Mouse (Mus musculus) thymus, postnatal 25 days (tissue): ENCODE measurements at regions not wholly inside any gene's neighbourhood (a gene's known extent, or its start where the extent isn't known, plus 50 kb on each side); places are given as distances from the start of the nearest gene placed in this dataset.

Experiments
- DNase-seq: peaks from one replicate; pipeline ENCODE4 v3.0.0; 2022

- no peak for DNase-seq
Measured at GRCm38 (mm10) chr7:73294399-73294798, 80.9 kb upstream of the Rgma start.

- DNase-seq = no peak
Measured at GRCm38 (mm10) chr7:73302501-73302900, 72.8 kb upstream of the Rgma start.

GRCm38 (mm10) chr7:73303818-73304217 is 71.5 kb upstream of the Rgma start:
- no peak for DNase-seq

- DNase-seq = no peak
Measured at GRCm38 (mm10) chr7:73304799-73305198, 70.5 kb upstream of the Rgma start.

GRCm38 (mm10) chr7:73305286-73305975 is 69.9 kb upstream of the Rgma start:
- no peak for DNase-seq

- DNase-seq = no peak
Measured at GRCm38 (mm10) chr7:73306296-73306695, 69.0 kb upstream of the Rgma start.

- DNase-seq = no peak
Measured at GRCm38 (mm10) chr7:73306728-73307127, 68.6 kb upstream of the Rgma start.

DNA sequence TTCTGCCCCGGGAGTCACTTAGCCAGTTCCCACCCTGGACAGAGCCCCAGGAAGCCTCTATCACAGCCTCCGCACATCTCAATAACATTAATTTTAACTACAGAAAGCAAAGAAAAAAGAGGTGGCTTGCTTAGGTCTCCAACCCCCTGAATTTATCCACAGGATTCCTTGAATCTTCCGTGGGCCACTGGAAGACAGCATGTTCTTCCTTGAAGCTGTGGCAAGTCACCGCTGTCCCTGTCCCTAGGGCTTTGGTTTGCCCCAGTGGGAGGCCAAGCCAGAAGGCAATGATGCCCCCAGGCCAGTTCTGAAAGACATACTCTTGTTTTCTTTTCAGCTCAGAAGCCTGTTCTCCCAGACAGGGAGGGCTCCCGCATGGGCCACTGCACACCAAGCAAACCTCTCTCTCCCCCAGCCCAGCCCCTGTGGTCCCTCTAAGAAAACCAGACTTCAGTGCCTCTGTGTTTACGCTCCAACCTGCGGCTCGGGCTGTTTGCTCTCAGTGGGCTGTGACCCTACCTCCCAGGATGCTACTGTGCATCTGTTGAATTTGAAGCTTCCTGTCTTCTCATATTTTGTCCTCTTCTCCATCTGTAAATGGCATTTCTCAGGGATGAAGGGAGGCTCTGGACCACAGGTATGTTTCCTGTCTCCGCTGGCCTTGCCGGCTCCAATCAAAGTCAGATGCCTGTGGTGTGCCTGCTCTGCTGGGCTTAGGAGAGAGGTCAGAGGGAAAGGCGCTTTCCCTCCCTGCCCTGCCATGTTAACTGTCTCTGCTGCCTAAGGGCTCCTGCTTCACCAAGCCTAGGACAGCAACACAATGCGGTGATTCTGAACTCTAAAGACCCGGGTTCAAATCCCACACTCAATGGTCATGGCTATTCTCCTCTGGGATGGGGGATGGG is 67.5 kb upstream of the Rgma start:
- DNase-seq = no peak

- no peak for DNase-seq
Measured at GRCm38 (mm10) chr7:73308981-73309380, 66.3 kb upstream of the Rgma start.

DNA sequence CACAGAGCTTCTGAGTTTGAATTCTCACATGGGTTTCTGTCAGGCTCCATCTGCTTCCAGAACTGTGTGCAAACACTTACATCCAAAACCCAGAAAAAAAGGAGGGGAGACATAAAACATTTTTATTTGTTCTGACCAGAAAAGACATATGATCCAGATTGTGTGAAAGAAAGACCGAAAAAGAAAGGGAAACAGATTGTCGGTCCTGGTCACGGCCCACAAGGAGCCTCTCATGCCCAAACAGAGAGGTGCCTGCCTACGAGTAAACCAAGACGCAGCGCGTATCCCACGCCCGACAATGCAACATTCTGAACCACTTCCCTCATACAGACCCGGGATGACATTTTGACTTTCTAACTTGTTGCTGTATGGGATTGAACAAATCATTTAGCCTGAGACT is 65.3 kb upstream of the Rgma start:
- no peak for DNase-seq

DNA sequence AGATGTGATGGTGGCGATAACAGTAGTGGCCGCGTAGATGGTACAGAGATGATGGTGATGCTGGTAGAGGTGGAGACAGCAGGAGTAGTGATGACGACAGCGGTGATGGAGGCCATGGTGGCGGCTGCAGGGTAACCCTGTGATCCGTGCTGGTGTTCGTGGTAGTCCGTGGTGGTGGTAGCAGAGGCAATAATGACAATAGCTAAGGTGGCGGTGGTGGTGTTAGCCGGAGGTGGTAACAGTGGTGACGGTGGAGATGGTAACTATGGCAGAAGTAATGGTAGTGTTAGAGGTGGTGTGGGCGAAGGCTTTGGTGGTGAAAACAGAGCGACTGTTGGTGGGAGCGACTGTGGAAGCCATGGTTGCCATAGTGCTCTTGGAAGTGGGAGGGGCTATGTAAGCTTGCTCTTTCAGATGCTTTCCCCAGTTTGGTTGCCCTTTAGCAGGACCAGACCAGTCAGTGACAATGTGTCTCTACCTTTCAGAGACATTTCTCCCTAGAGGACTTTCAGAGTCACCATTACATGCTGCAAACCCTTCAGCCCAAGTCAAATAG is 64.7 kb upstream of the Rgma start:
- DNase-seq = no peak

GRCm38 (mm10) chr7:73315555-73315954 is 59.8 kb upstream of the Rgma start:
- DNase-seq = no peak

- no peak for DNase-seq
Measured at GRCm38 (mm10) chr7:73317574-73317973, 57.7 kb upstream of the Rgma start.

DNA sequence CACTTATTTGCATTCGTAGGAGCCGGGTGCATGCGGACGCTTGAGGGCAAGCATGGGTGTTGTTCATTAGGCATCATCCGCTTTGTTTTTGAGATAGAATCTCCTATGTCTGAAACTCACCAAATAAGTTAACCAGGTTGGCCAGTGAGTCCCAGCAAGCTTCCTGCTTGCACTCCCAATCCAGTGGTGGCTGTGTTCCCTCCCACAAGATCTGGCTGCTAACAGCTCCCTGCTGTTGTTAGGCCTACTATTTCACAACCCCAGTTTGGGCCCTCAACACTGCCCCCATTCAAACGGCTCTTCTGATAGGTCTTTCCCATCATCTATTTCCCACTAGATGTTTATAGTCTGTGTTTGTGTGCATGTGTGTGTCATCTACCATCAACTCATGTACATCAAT is 56.3 kb upstream of the Rgma start:
- DNase-seq = no peak

DNA sequence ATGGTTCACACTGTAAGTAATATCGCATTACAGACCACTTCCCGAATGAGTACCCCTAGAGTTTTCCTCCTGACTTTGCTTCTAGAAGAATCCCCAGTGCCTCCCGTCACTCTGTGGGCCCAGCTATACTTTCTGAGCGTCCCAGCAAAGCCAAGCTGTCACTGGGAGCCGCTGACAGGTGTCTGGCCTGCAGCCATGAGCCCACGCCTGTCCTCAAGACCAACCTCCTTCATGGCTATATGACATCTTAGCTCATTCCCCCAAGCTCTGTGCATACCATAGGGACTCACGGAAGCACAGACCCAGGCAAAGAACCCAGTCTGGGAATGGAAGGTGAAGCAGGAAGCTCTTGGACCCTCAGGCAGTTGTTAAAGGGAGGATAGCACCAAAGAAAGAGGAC is 55.3 kb upstream of the Rgma start:
- DNase-seq = no peak

- no peak for DNase-seq
Measured at GRCm38 (mm10) chr7:73322466-73323151, 52.7 kb upstream of the Rgma start.

DNA sequence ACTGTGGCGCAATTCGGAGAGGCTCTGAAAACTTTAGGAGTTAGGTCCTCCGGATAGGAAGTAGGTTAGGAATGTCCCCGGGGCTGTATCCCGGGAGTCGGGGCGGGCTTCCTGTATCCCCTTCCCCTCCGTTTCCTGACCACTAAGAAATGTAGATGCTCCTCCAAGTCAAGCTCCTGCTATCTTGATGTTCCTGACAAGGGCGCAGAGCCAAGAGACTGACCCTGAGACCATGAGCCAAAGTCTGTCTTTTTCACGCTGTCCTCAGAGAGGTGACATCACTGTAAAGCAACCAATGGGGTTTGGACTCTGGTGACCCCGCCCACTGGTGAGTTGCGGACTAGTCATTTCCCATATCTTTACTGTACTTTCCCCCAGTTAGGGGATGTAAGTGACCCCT is 51.8 kb upstream of the Rgma start:
- DNase-seq = no peak

DNA sequence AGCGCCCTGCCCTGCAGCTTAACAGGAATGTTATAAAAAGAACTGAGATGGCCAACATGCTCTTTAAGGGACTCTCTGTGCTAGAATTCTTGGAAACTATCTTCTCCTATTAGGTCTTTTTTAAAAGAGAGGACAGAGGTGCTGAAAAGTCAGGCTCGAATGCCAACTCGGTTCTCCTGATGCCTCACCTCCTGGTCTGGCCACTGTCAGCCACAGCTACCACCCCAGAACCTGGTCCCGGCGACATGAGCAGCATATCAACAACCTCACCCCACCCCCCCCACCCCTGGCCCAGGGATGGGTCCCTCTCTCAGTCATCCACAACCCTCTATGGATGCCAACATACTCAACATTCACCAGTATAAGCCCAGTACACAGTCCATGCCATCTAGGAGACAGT is 49.8 kb upstream of the Rgma start:
- DNase-seq = no peak
